35 mouse cellular contexts compared by ENCODE assay signal in the genomic region with DNA sequence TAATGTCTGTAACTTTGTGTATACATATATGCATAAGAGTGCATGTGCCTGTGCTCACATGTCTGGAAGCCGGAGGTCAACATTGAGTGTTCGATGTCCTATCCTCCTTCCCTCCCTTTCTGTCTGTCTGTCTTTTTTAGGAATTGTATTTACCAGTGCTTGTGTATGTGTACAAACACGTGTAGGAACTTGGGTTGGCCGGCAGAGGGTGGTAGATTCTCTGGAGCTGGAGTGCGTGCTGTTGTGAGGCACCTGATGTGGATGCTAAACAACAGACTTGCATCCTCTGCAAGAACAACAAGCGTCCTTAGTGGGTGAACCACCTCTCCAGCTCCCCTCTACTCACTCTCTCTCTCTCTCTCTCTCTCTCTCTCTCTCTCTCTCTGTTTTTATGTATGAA. TPM values are rescaled to one million over a fixed set of nuclear protein-coding genes. Genes with fewer than 3 reads are reported as not detected.
DNase-seq lines count a peak whose midpoint lies in the region; ATAC-seq and TF ChIP-seq lines count a peak whose summit lies in the region.
"Had no signal": no experiment of that assay in that cellular context is flagged by ENCODE, and none has a peak within 500 bp of the region (broad histone marks: within the 10 kb centered on the region; RNA-seq: fewer than 3 reads in every experiment).

No protein-coding gene starts in this region.

- no peak overlapping the region for H3K4me3 ChIP-seq in intestine, postnatal 0 days (ENCODE audit: low read depth, low read length)
- H3K4me3 ChIP-seq in intestine, embryonic 15.5 days (replicated peaks), result no peak overlapping the region
- no peak overlapping the region for H3K4me3 ChIP-seq in liver, embryonic 14.5 days (ENCODE audit: insufficient read depth in 1 of 2, low read depth in 2 of 2, low read length in 2 of 2)
- H3K4me3 ChIP-seq: embryonic facial prominence, embryonic 13.5 days; hindbrain, embryonic 10.5 days; limb, embryonic 15.5 days; megakaryocyte, embryonic 14.5 days; midbrain, embryonic 15.5 days; myocyte; neural tube, embryonic 13.5 days; stomach, embryonic 15.5 days had no signal

- H3K4me2 ChIP-seq in intestine, postnatal 0 days (replicated peaks; ENCODE audit: low read depth), result no peak overlapping the region
- H3K4me2 ChIP-seq in intestine, embryonic 15.5 days (replicated peaks), result no peak overlapping the region
- no peak overlapping the region for H3K4me2 ChIP-seq in liver, embryonic 14.5 days (ENCODE audit: low read depth)
- H3K4me2 ChIP-seq: embryonic facial prominence, embryonic 13.5 days; heart, embryonic 11.5 days; limb, embryonic 15.5 days; lung, embryonic 14.5 days; midbrain, embryonic 15.5 days; neural tube, embryonic 13.5 days; stomach, embryonic 15.5 days had no signal

- H3K4me1 ChIP-seq in intestine, postnatal 0 days (replicated peaks; ENCODE audit: control insufficient read depth, insufficient read depth, low read length), result no peaks in the 10 kb centered on the region
- H3K4me1 ChIP-seq in intestine, embryonic 15.5 days (replicated peaks), result no peaks in the 10 kb centered on the region
- H3K4me1 ChIP-seq in liver, embryonic 14.5 days (replicated peaks; ENCODE audit: control insufficient read depth in 2 of 2, insufficient read depth in 2 of 2, low read length in 1 of 2), result no peaks in the 10 kb centered on the region
- H3K4me1 ChIP-seq: embryonic facial prominence, embryonic 13.5 days; hindbrain, embryonic 10.5 days; limb, embryonic 15.5 days; midbrain, embryonic 15.5 days; neural tube, embryonic 13.5 days; stomach, embryonic 15.5 days had no signal

- TF ChIP-seq EP300 in liver, embryonic 14.5 days (IDR thresholded peaks at IDR 0.05; ENCODE audit: low read depth), result no peak

- no peak overlapping the region for H3K27ac ChIP-seq in intestine, postnatal 0 days (ENCODE audit: low read depth, low read length)
- no peak overlapping the region for H3K27ac ChIP-seq in intestine, embryonic 15.5 days
- no peak overlapping the region for H3K27ac ChIP-seq in liver, embryonic 14.5 days
- H3K27ac ChIP-seq: embryonic facial prominence, embryonic 13.5 days; hindbrain, embryonic 10.5 days; limb, embryonic 15.5 days; midbrain, embryonic 15.5 days; neural tube, embryonic 13.5 days; stomach, embryonic 15.5 days had no signal

- H3K27me3 ChIP-seq in intestine, postnatal 0 days (replicated peaks; ENCODE audit: control insufficient read depth, insufficient read depth, low read length), result no peaks in the 10 kb centered on the region
- H3K27me3 ChIP-seq in intestine, embryonic 15.5 days (replicated peaks), result no peaks in the 10 kb centered on the region
- no peaks in the 10 kb centered on the region for H3K27me3 ChIP-seq in liver, embryonic 14.5 days (ENCODE audit: control insufficient read depth, insufficient read depth, low read length)
- H3K27me3 ChIP-seq: CH12.LX; embryonic facial prominence, embryonic 13.5 days; limb, embryonic 15.5 days; megakaryocyte, embryonic 14.5 days; midbrain, embryonic 15.5 days; neural tube, embryonic 13.5 days; stomach, embryonic 15.5 days had no signal

- H3K9ac ChIP-seq in intestine, postnatal 0 days (ENCODE audit: low read depth, low read length), result no peak overlapping the region
- no peak overlapping the region for H3K9ac ChIP-seq in intestine, embryonic 15.5 days
- H3K9ac ChIP-seq in liver, embryonic 14.5 days (replicated peaks), result no peak overlapping the region
- H3K9ac ChIP-seq: embryonic facial prominence, embryonic 13.5 days; limb, embryonic 15.5 days; lung, embryonic 14.5 days; midbrain, embryonic 15.5 days; neural tube, embryonic 13.5 days; stomach, embryonic 15.5 days had no signal

- DNase-seq in liver, embryonic 14.5 days (ENCODE audit: low read depth in 3 of 3, low spot score in 3 of 3), result no peak
- DNase-seq in liver, result no peak
- peak; percentile 82 for DNase-seq in ES-CJ7 (ENCODE audit: low read depth, low spot score)
- no peak for DNase-seq in embryo, embryonic 9.5 days (ENCODE audit: extremely low spot score)
- DNase-seq in ovary, adult 18-20 months (ENCODE audit: low spot score), result no peak
- DNase-seq: adrenal gland, adult 8-10 months; B cell, adult 2 months; cerebellum, adult 18-20 months; cerebellum, postnatal 14 days; heart, postnatal 10 days; kidney, adult 8-10 months; layer of hippocampus, adult 9-11 months; left cerebral cortex, postnatal 4 days; lung, embryonic 14.5 days; right cerebral cortex, adult 18-20 months; right cerebral cortex, postnatal 4 days; thymus, adult 2 months had no signal

- TF ChIP-seq CTCF in intestine, postnatal 0 days (IDR thresholded peaks at IDR 0.05; ENCODE audit: low read depth), result peak; percentile 38
- TF ChIP-seq CTCF in liver, embryonic 14.5 days (IDR thresholded peaks at IDR 0.05; ENCODE audit: low read depth), result peak; percentile 38; the same call in 1 of the 2 replicates

- ATAC-seq in intestine, postnatal 0 days, result no peak
- ATAC-seq in intestine, embryonic 15.5 days, result no peak
- ATAC-seq in liver, embryonic 14.5 days (ENCODE audit: insufficient read depth), result no peak
- peak; percentile 44; the same call in 1 of the 2 replicates for ATAC-seq in megakaryocyte progenitor cell, adult 5-6 weeks (replicated peaks; ENCODE audit: poor library complexity)
- ATAC-seq: forebrain, embryonic 14.5 days; midbrain, embryonic 15.5 days had no signal

- peaks cover 17% of the 10 kb centered on the region for H3K36me3 ChIP-seq in intestine, postnatal 0 days (ENCODE audit: control insufficient read depth, insufficient read depth)
- H3K36me3 ChIP-seq in intestine, embryonic 15.5 days, result peaks cover 3% of the 10 kb centered on the region; the same call in 1 of the 2 replicates
- peaks cover 5% of the 10 kb centered on the region; the same call in 1 of the 2 replicates for H3K36me3 ChIP-seq in liver, embryonic 14.5 days (replicated peaks; ENCODE audit: control insufficient read depth, insufficient read depth, low read depth)

- no peaks in the 10 kb centered on the region for H3K9me3 ChIP-seq in intestine, postnatal 0 days (ENCODE audit: control insufficient read depth)
- H3K9me3 ChIP-seq in intestine, embryonic 15.5 days, result no peaks in the 10 kb centered on the region
- H3K9me3 ChIP-seq in liver, embryonic 14.5 days (ENCODE audit: control insufficient read depth, low read length), result no peaks in the 10 kb centered on the region
- H3K9me3 ChIP-seq: embryonic facial prominence, embryonic 13.5 days; hindbrain, embryonic 10.5 days; limb, embryonic 15.5 days; megakaryocyte, embryonic 14.5 days; midbrain, embryonic 15.5 days; neural tube, embryonic 13.5 days; stomach, embryonic 15.5 days had no signal

- 89% methylated on average over 6 of the region's 6 CpGs for WGBS in intestine, postnatal 0 days
- WGBS in intestine, embryonic 15.5 days, result 89% methylated on average over 6 of the region's 6 CpGs
- 71% methylated on average over 6 of the region's 6 CpGs for WGBS in liver, embryonic 14.5 days (ENCODE audit: insufficient replicate concordance)

RNA-seq across cellular contexts. Expression of a gene that starts 11.6 kb away (rescaled TPM):
- polyA plus RNA-seq in intestine, postnatal 0 days (2015; fragmentation: Nextera tagmentation; extraction: Ambion mirVana), result 19.4 and 21.8 TPM in 2 replicates
- 29.5 and 31.1 TPM in 2 replicates for polyA plus RNA-seq in intestine, embryonic 15.5 days (2015; fragmentation: Nextera tagmentation; extraction: Ambion mirVana)
- 10.9 and 16.2 TPM in 2 replicates for polyA plus RNA-seq in liver, embryonic 14.5 days (2012; rRNA removed)
- polyA plus RNA-seq in liver, embryonic 14.5 days (2014; fragmentation: Nextera tagmentation; extraction: Ambion mirVana), result 9.0 and 14.0 TPM in 2 replicates
- total RNA-seq in megakaryocyte progenitor cell, adult 5-6 weeks (2015), result 61.4 and 90.3 TPM in 2 replicates
- total RNA-seq in megakaryocyte progenitor cell, adult 5-6 weeks (2017), result 37.4 TPM in 2 replicates

RNA-seq across cellular contexts. Expression of a gene that starts 21.5 kb away (rescaled TPM):
- not detected in 2 replicates for polyA plus RNA-seq in intestine, postnatal 0 days (2015; fragmentation: Nextera tagmentation; extraction: Ambion mirVana)
- 0.18 TPM in 1 of 2 replicates, not detected in the other for polyA plus RNA-seq in intestine, embryonic 15.5 days (2015; fragmentation: Nextera tagmentation; extraction: Ambion mirVana)
- polyA plus RNA-seq in liver, embryonic 14.5 days (2012; rRNA removed), result 1.5 and 2.0 TPM in 2 replicates
- 2.1 and 2.4 TPM in 2 replicates for polyA plus RNA-seq in liver, embryonic 14.5 days (2014; fragmentation: Nextera tagmentation; extraction: Ambion mirVana)
- not detected in 2 replicates for total RNA-seq in megakaryocyte progenitor cell, adult 5-6 weeks (2015)
- not detected in 2 replicates for total RNA-seq in megakaryocyte progenitor cell, adult 5-6 weeks (2017)
- total RNA-seq: adrenal gland, adult 8-10 months; gastrocnemius, adult 8-10 months; granulocyte monocyte progenitor cell, adult 5-6 weeks; heart, postnatal 10 days; left cerebral cortex, adult 18-20 months; left cerebral cortex, postnatal 4 days had no signal
- polyA plus RNA-seq: embryonic facial prominence, embryonic 13.5 days; forebrain, embryonic 14.5 days; frontal cortex, adult 2 months; limb, embryonic 15.5 days; lung, embryonic 14.5 days; midbrain, embryonic 15.5 days; myocyte; neural tube, embryonic 13.5 days; thymus, adult 2 months had no signal

RNA-seq across cellular contexts. Expression of a gene that starts 37.6 kb away (rescaled TPM):
- polyA plus RNA-seq in intestine, postnatal 0 days (2015; fragmentation: Nextera tagmentation; extraction: Ambion mirVana), result 0.04 TPM in 1 of 2 replicates, not detected in the other
- polyA plus RNA-seq in intestine, embryonic 15.5 days (2015; fragmentation: Nextera tagmentation; extraction: Ambion mirVana), result 0.03 TPM in 1 of 2 replicates, not detected in the other
- polyA plus RNA-seq in liver, embryonic 14.5 days (2012; rRNA removed), result 0.59 and 0.61 TPM in 2 replicates
- 0.28 and 0.38 TPM in 2 replicates for polyA plus RNA-seq in liver, embryonic 14.5 days (2014; fragmentation: Nextera tagmentation; extraction: Ambion mirVana)
- total RNA-seq in megakaryocyte progenitor cell, adult 5-6 weeks (2015), result 0.02 TPM in 1 of 2 replicates, not detected in the other
- total RNA-seq in megakaryocyte progenitor cell, adult 5-6 weeks (2017), result not detected in 2 replicates
- total RNA-seq: gastrocnemius, adult 8-10 months; granulocyte monocyte progenitor cell, adult 5-6 weeks; heart, postnatal 10 days; left cerebral cortex, postnatal 4 days had no signal
- polyA plus RNA-seq: forebrain, embryonic 14.5 days; heart, embryonic 11.5 days; hindbrain, embryonic 10.5 days; neural tube, embryonic 13.5 days; thymus, adult 2 months had no signal

RNA-seq across cellular contexts. Expression of a gene that starts 50.0 kb away (rescaled TPM):
- 2.0 TPM in 2 replicates for polyA plus RNA-seq in intestine, postnatal 0 days (2015; fragmentation: Nextera tagmentation; extraction: Ambion mirVana)
- 7.5 and 8.1 TPM in 2 replicates for polyA plus RNA-seq in intestine, embryonic 15.5 days (2015; fragmentation: Nextera tagmentation; extraction: Ambion mirVana)
- polyA plus RNA-seq in liver, embryonic 14.5 days (2012; rRNA removed), result 1.1 and 1.4 TPM in 2 replicates
- 0.15 and 0.27 TPM in 2 replicates for polyA plus RNA-seq in liver, embryonic 14.5 days (2014; fragmentation: Nextera tagmentation; extraction: Ambion mirVana)
- total RNA-seq in megakaryocyte progenitor cell, adult 5-6 weeks (2015), result not detected in 2 replicates
- not detected in 2 replicates for total RNA-seq in megakaryocyte progenitor cell, adult 5-6 weeks (2017)
- total RNA-seq: granulocyte monocyte progenitor cell, adult 5-6 weeks had no signal
